Mouse (Mus musculus): ENCODE data around the gene Lypd6b.

DNA sequence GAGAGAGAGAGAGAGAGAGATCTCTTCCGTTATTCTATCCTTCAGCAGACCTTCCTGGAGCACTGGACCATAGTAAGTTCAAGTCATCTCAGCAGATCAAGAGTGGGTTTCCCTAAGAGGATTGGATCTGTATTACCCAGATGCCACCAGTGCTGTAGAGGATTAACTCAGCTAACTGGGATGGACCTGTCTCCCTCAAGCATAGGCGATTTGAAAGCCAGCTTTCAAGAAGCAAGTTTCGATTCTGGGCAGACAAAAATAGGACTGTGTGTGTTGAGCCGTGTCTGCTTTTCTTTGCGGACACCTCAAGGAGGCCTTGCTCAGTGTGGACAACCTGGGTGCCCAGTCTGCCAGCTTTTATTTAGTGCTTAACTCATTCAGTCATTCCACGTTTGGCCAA lies 1.6 kb downstream of the Lypd6b start:
- no peak for TF ChIP-seq GATA1 (IDR thresholded peaks at IDR 0.05; ENCODE audit: low read length)
- TF ChIP-seq TAL1 (IDR thresholded peaks at IDR 0.05; ENCODE audit: low read length), result no peak
